Mouse (Mus musculus): ENCODE data around the gene Enoph1.

The Enoph1 gene

DNA sequence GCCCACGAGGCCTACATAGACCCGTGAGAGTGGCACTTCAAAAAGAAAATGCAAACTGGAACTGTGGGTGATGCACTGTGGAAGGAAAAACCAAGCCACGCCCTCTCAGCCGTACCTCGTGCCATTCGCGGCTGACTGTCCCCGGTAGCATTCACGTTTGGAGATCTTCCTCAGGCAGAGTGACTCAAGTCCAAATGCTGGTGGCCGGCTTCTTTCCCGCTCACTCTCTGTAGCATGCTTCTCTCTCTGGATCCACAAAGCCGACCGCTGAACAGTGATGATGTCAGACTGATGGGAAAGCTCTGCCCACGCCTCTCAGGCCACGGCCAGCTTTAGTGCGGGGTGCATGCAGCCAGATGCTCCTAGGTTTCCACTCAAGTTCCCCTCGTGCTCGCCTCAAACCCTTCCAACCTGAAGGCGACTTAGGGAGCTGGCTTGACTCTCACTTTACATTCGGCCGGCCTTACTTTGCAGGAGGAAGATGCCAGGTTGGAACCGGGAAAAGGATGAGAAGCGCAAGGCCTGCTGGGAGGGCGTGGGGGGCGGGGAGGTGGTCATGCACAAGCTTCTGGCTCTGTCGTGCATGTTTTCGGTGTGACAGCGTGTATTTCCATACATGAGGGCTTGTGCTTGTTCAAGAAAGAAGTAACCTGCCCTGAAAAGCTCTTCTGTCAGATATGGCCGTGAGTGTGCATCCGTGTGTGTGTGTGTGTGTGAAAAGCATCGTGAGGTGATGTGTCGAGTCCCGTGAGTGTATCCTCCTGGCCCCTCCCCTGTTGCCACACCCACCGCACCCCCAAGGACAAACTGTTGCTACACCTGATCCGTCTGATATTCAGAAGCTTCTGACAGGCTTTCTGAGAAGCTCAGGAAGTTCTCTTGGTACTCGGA is 39.5 kb downstream of the Enoph1 start:
- DNase-seq (ENCODE audit: low read depth) = peak; percentile 11

GRCm38 (mm10) chr5:100079931-100080275 is 40.1 kb downstream of the Enoph1 start:
- DNase-seq (ENCODE audit: low read depth) = no peak

DNA sequence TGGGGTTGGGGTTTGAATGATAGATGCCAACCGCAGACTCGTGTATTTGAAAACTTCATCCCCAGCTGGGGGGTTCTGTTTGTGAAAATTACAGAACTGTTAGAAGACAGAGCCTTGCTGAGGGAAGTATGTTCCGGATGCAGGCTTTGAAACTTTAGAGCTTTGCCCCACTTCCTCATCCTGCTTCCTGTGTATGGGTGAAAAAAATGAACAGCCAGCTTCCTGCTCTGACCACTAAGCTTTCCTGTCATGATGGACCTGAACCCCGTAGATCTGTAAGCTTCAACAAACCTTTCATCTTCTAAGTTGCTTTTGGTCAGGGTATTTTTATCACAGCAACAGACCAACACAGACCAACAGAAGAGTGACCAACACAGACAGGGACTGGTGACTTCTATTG is 42.2 kb downstream of the Enoph1 start:
- DNase-seq (ENCODE audit: low read depth) = no peak

- DNase-seq (ENCODE audit: low read depth) = no peak
Measured at GRCm38 (mm10) chr5:100083953-100084562, 44.3 kb downstream of the Enoph1 start.

- DNase-seq (ENCODE audit: low read depth) = no peak
Measured at GRCm38 (mm10) chr5:100085097-100085496, 45.3 kb downstream of the Enoph1 start.

- DNase-seq (ENCODE audit: low read depth) = no peak
Measured at GRCm38 (mm10) chr5:100090515-100091262, 50.9 kb downstream of the Enoph1 start.

GRCm38 (mm10) chr5:100091263-100091594 is 51.4 kb downstream of the Enoph1 start:
- DNase-seq (ENCODE audit: low read depth) = no peak

DNA sequence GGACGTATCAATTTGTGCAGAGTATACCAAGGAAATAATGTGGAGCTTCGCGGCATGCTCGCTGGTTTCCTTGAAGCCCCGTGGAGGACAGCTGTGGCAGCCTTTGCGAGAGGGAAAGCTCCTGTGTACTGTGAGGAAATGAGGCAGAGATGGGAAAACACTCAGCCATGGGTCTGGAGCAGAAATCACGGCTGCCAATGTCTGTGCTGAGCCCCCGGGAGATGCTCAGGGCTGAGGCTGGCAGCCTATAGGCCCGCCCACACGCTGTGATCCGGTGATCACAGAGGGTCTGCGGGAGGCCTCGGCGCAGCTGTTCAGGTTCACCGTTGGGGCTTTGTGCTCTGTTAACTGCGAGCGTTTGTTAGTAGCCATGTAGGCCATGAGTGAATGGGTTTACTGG is 51.8 kb downstream of the Enoph1 start:
- DNase-seq (ENCODE audit: low read depth) = no peak

DNA sequence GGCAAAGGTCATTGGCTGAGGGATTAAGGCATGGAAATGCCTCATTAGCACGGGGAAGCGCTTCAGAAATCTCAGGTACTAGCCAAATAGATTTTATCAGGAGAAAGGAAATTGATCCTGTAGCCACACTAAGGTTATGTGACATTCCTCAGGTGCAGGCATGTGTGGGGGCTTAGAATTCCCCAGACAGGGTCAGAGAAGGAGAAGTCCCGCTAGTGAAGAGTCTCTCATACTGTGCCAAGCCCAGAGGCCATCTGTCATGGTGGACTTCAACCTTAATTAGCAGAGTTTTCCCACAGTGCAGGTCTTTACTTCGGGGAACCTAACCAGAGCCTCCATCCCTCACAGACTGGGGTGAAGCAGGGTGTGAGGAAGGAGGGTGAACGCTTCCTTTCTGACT is 57.2 kb downstream of the Enoph1 start:
- DNase-seq (ENCODE audit: low read depth) = no peak

GRCm38 (mm10) chr5:100097967-100098366 is 58.2 kb downstream of the Enoph1 start:
- DNase-seq (ENCODE audit: low read depth) = no peak

DNA sequence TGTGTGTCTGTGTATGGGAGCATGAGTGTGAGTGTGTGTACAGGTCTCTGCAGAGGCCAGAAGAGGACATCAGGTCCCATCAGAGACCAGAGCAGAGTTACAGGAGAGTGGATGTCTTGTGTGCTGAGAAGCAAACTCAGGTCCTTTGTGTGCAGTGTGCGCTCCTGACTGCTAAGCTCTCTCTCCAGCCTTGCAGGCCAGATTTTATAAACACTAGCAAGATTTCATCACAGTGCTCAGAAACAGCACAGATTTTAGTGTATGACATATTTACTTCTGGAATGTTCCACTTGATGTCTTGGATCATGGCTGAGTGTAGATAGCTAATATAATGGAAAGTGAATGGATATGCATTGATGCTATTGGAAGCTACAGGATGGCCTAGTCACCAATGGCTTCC is 62.6 kb downstream of the Enoph1 start:
- DNase-seq (ENCODE audit: low read depth) = no peak

DNA sequence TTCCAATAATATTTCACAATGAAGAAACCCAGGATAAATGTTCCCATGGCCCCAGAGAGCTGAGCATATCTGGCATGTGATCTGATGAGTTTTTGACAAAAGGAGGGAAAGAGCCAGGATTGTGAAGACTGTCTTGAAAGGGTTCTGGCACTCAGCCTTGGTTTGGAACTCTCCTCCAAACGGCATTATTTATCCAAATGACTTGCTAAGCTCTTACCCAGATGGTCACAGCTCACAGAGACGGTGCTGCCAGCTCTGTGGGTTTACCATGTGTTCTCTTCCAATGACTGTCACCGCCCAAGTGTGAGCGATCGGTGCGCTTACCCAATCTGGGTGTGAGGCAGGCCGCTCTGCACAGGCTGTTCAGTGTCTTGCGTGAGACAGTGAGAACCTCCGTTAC is 69.1 kb downstream of the Enoph1 start:
- DNase-seq (ENCODE audit: low read depth) = peak; percentile 78

GRCm38 (mm10) chr5:100109543-100110282 is 69.9 kb downstream of the Enoph1 start:
- peak; percentile 20 for DNase-seq (ENCODE audit: low read depth)

DNA sequence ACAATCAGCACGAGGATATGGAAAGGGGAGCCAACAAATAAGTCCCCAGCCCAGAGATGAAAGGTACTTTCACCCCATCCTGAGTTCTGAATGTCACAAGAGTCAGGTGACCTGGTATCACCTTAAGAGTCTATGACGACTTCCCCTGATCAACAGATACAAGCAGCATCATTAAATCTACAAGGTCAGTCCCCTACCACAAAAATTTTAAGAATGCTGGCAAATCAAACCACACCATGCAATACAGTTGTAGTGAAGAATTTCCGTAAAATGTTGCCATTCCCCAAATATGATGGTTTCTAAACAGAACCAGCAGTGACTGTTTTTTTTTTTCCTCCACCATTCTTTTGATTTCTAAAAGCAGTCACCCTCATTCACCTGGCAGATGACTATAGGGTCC is 70.8 kb downstream of the Enoph1 start:
- no peak for DNase-seq (ENCODE audit: low read depth)

- DNase-seq (ENCODE audit: low read depth) = no peak
Measured at GRCm38 (mm10) chr5:100113403-100113802, 73.6 kb downstream of the Enoph1 start.
